Mouse (Mus musculus) embryonic facial prominence, embryonic 13.5 days (tissue): ENCODE results near the gene Prr13. TPM values are rescaled to one million over a fixed set of nuclear protein-coding genes. Genes with fewer than 3 reads are reported as not detected.

Experiments used
- ATAC-seq: fragments of 200-750 bp; cut with Nextera tagmentation; 2 replicates; pipeline ENCODE4 v1.8.0; 2017; ENCODE audit warnings: low read depth; ENCODE audit not compliant: insufficient number of reproducible peaks, insufficient read depth, low FRiP score, low TSS enrichment
- H3K27ac ChIP-seq: fragments of 300-500 bp; sonication (generic); 2 replicates; pipeline ENCODE4 v1.5.1; 2015; ENCODE audit warnings: moderate library complexity, mild to moderate bottlenecking, inconsistent platforms
- H3K27me3 ChIP-seq: fragments of 300-500 bp; sonication (generic); 2 replicates; pipeline ENCODE4 v1.6.1; 2015; ENCODE audit warnings: mild to moderate bottlenecking, inconsistent platforms
- H3K36me3 ChIP-seq: fragments of 300-500 bp; sonication (generic); 2 replicates; pipeline ENCODE4 v1.6.1; 2015; ENCODE audit warnings: mild to moderate bottlenecking, inconsistent platforms
- H3K4me1 ChIP-seq: fragments of 300-500 bp; sonication (generic); 2 replicates; pipeline ENCODE4 v1.6.1; 2015; ENCODE audit warnings: inconsistent platforms
- H3K4me2 ChIP-seq: fragments of 300-500 bp; sonication (generic); 2 replicates; pipeline ENCODE4 v1.6.1; 2015; ENCODE audit warnings: moderate library complexity, mild to moderate bottlenecking, inconsistent platforms
- H3K4me3 ChIP-seq: fragments of 300-500 bp; sonication (generic); 2 replicates; pipeline ENCODE4 v1.5.1; 2015; ENCODE audit warnings: mild to moderate bottlenecking, inconsistent platforms
- H3K9ac ChIP-seq: fragments of 300-500 bp; sonication (generic); 2 replicates; pipeline ENCODE4 v1.6.1; 2015; ENCODE audit warnings: mild to moderate bottlenecking, inconsistent platforms
- H3K9me3 ChIP-seq: fragments of 300-500 bp; sonication (generic); 2 replicates; pipeline ENCODE4 v1.6.1; 2016; ENCODE audit warnings: inconsistent platforms
- WGBS: fragments of 180-500 bp; shearing (Covaris S2); methylation state at CpG from one replicate; pipeline ENCODE4 v1.1.7; 2015; ENCODE audit warnings: mixed read lengths; 5-methylcytosine and 5-hydroxymethylcytosine counted together
- polyA plus RNA-seq: library from polyadenylated mRNA; unstranded; fragments of >200 nt; fragmentation: Nextera tagmentation; extraction: Ambion mirVana; gene quantifications from 2 replicates; pipeline ENCODE4 v1.2.1, GENCODE M21; 2015

The Prr13 gene
- polyA plus RNA-seq, 1 experiment from 2014 or later = 74.8 TPM

DNA sequence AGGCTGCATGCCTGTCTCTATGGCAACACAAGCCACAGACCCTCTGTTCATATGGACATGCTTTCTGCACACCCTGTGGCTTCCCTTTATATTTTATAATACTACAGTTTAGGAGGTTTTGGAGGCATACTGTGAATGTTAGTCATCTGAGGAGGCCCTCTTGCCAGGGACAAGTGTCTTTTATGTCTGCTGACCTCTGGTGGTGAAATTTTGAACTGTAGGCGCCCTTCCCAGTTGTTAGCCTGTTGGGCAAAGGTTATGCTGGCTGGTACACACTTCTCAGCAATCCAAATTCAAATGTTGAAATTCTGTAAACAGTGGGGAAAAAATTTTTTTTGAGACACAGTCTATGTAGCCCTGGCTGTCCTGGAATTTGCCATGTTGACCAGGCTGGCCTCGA, 16.3 kb upstream of the Prr13 start:
- H3K4me2 ChIP-seq = no peak overlapping the region
- H3K9me3 ChIP-seq = no peaks in the 10 kb centered on the region
- H3K27ac ChIP-seq = no peak overlapping the region
- WGBS = 50% methylated on average over 2 of the region's 2 CpGs
- no peaks in the 10 kb centered on the region for H3K27me3 ChIP-seq
- no peak overlapping the region for H3K4me3 ChIP-seq
- 0 out of 2 replicates have a peak, but pooled peaks cover 6% of the 10 kb centered on the region for H3K36me3 ChIP-seq
- 0 out of 2 replicates have a peak overlapping the region, but pooled peaks have one; percentile 11 for H3K9ac ChIP-seq
- peaks cover 7% of the 10 kb centered on the region; the same call in 1 of the 2 replicates for H3K4me1 ChIP-seq
- no peak for ATAC-seq

DNA sequence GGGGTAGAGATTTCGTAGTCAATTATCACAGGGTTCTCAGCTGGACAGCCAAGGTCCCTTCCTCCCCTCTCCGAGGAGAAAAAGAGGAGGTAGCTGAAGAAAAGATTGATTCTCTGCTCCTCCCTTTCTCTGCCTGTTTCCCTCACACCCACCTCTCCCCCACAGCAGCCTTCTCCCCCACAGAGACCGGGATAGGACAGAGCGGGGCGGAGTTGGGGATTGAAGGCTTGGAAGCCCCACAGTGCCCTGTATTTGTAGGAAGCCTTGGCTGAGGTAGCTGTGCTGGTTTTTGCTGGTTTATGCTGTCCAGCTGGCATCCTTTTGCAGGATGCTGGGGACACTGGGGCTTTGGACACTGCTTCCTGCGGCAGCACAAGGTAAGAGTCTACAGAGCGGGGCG, 13.7 kb upstream of the Prr13 start, which contains the start of gene Amhr2:
Amhr2 (plus strand) TSS at position 222 of the 400 bp plus-strand sequence.
- Histone ChIP-seq H3K4me3 (no peak within 1 kb of the TSS), H3K9me3 (no peaks in the 10 kb centered on the region), H3K27ac (no peak within 1 kb of the TSS), H3K9ac (no peak within 1 kb of the TSS), H3K4me1 (peaks cover 7% of the 10 kb centered on the region; the same call in 1 of the 2 replicates), H3K36me3 (no peaks in the 10 kb centered on the region), H3K4me2 (no peak within 1 kb of the TSS), H3K27me3 (no peaks in the 10 kb centered on the region)
- WGBS = 70% methylated on average over 8 of the region's 8 CpGs
- no peak for ATAC-seq

DNA sequence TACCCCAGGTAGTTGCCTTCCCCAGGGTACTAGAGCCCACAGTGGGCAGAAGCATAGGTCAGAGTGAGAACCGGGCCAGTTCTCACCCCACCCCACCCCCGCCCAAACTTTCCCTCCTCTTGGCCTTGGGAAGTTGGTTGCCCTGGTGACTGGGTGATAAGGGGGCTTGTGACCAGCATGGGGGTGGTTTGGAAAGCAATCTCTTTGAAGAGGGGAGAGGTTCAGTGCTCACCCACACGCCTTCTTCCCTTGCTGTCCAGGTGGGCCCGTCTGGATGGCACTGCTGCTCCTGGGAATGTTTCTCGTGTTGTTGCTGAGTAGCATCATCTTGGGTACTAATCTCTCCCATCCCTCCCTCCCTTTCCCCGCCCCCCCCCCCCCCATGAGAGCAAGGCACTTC, 12.4 kb upstream of the Prr13 start:
- Histone ChIP-seq H3K27me3 (no peaks in the 10 kb centered on the region), H3K27ac (no peak overlapping the region), H3K4me2 (no peak overlapping the region), H3K4me1 (peaks cover 7% of the 10 kb centered on the region; the same call in 1 of the 2 replicates), H3K36me3 (no peaks in the 10 kb centered on the region), H3K9me3 (no peaks in the 10 kb centered on the region), H3K4me3 (no peak overlapping the region), H3K9ac (no peak overlapping the region)
- ATAC-seq = no peak
- WGBS = 62% methylated on average over 5 of the region's 6 CpGs

DNA sequence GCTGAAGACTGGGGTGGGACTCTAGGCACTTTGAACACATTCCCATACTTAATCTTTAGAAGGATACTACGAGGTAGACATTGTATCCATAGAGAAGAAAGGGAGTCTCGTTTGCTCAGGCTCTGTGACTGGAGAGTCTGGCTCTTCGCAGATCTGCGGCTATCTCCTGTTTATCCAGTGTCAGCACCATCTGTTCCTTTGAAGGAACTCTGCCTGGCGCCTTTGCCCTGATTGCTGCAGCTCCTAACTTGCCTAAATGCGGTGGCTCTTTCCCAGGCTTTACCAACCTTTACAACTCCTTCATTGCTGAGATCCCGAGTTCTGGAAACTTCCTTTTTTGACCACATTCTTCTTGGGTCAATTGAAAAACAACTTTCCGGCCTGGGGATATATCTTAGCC, 9.5 kb upstream of the Prr13 start:
- Histone ChIP-seq H3K4me3 (no peak overlapping the region), H3K4me2 (no peak overlapping the region), H3K36me3 (no peaks in the 10 kb centered on the region), H3K9me3 (no peaks in the 10 kb centered on the region), H3K27me3 (no peaks in the 10 kb centered on the region), H3K4me1 (no peaks in the 10 kb centered on the region), H3K9ac (no peak overlapping the region), H3K27ac (no peak overlapping the region)
- no peak for ATAC-seq
- WGBS = 70% methylated on average over 8 of the region's 8 CpGs

DNA sequence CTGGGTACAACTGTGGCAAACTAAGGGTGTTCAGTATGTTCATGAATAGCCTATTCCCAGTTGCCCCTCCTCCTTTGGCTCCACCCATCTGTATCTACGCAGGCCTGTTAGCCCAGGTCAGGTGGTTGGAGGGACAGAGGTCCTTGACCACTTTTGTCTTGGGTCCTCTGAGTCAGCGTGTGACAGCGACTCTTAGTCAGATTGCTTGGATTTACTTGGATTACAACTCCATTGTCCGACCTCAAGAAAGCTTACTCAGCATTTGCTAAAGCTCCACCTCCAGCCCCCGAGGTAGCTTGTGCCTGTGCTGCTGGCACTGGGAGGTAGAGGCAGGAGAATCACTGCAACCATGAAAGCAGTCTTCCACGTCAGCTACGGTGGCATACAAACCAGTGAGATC, 7.9 kb upstream of the Prr13 start:
- no peak overlapping the region for H3K4me2 ChIP-seq
- H3K4me1 ChIP-seq = no peaks in the 10 kb centered on the region
- H3K27me3 ChIP-seq = no peaks in the 10 kb centered on the region
- H3K27ac ChIP-seq = no peak overlapping the region
- H3K9me3 ChIP-seq = no peaks in the 10 kb centered on the region
- no peak overlapping the region for H3K9ac ChIP-seq
- no peak overlapping the region for H3K4me3 ChIP-seq
- H3K36me3 ChIP-seq = no peaks in the 10 kb centered on the region
- 33% methylated on average over 7 of the region's 7 CpGs for WGBS
- ATAC-seq = no peak

DNA sequence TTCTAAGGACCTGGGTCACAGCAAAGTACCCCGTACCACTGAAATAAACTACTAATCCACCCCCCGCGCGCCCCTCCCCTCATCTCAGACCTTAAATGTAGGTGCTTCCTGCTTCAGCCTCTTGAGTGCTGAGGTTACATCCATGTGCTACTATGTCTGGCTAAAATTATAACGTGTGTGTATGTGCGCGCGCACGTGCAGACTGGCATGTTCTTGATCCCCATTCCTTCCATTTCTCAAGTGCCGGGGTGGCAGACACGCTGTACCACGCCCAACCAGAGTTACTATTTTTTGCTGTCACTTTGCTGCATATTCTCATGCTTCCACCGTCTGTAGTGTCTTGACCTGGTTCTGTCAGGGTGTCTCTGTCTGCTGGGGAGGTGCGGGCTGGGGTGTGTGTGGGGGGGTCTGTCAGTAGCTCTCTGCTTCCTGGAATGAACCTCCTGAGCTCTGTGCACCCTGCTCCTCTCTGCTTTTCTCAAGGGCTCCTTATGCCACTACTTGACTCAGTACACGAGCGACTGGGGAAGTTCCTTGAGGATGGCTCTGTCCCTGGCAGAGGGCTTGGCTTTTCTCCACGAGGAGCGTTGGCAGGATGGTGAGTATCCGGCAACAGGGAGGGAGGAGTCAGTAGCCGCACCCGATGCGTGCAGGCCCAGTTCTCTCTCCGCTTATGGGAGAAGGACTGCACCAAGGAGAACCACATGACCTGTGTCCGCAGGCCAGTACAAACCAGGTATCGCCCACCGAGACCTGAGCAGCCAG, 7.0 kb upstream of the Prr13 start:
- no peaks in the 10 kb centered on the region for H3K9me3 ChIP-seq
- H3K36me3 ChIP-seq = no peaks in the 10 kb centered on the region
- no peak for ATAC-seq
- WGBS = 81% methylated on average over 26 of the region's 26 CpGs
- no peak overlapping the region for H3K9ac ChIP-seq
- H3K4me1 ChIP-seq = no peaks in the 10 kb centered on the region
- H3K27me3 ChIP-seq = no peaks in the 10 kb centered on the region
- H3K4me3 ChIP-seq = no peak overlapping the region
- no peak overlapping the region for H3K27ac ChIP-seq
- H3K4me2 ChIP-seq = no peak overlapping the region

DNA sequence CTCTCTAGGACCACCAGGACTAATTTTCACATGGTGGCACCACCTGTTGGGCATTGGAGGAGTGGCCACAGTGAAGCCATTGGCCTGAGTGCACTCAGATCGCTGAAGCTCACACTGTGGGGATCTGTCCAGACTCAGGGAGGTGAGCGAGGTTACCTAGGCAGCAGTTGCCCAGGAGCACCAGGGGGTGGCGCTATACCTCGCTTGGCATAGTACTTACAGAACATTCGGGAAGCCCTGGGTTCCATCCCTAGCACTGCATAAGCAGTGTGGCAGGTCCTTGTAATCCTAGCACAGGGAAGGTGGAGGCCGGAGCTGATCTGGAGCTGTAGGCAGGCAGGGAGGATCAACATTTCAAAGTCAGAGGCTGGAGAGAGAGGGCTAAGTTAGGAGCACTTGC, 2.8 kb upstream of the Prr13 start:
- no peak overlapping the region for H3K27ac ChIP-seq
- peaks cover 9% of the 10 kb centered on the region for H3K4me1 ChIP-seq
- no peak overlapping the region for H3K4me3 ChIP-seq
- 30% methylated on average over 6 of the region's 6 CpGs for WGBS
- no peaks in the 10 kb centered on the region for H3K9me3 ChIP-seq
- H3K27me3 ChIP-seq = no peaks in the 10 kb centered on the region
- ATAC-seq = no peak
- no peak overlapping the region for H3K4me2 ChIP-seq
- H3K36me3 ChIP-seq = no peaks in the 10 kb centered on the region
- H3K9ac ChIP-seq = no peak overlapping the region

DNA sequence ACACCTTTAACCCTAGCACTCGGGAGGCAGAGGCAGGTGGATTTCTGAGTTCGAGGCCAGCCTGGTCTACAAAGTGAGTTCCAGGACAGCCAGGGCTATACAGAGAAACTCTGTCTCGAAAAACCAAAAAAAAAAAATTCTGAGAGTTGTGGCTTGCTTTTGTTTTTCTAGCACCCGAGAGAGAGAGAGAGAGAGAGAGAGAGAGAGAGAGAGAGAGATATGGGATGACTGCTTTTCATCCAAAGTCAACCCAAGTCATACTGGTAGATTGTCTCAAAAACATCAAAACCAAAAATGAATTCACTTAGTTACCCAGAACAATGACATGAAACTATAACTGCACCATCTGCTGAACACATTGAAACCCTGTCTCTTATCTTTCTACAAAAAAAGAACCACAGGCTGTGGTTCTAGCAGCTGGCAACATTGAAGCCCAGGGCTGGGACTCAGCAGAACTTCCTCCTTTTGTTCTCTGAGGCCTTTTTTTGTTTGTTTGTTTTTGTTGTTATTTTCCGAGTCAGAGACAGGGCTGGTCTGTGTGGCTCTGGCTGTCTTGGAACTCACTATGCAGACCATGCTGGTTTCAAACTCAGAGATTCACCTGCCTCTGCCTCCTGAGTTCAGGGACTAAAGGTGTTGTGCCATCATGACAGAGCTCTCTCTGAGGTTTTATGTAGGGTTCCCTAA, 635 bp upstream of the Prr13 start:
- no peaks in the 10 kb centered on the region for H3K27me3 ChIP-seq
- no peaks in the 10 kb centered on the region for H3K9me3 ChIP-seq
- H3K36me3 ChIP-seq = peaks cover 10% of the 10 kb centered on the region
- peak overlapping the region; percentile 49 for H3K4me3 ChIP-seq
- peak overlapping the region; percentile 65 for H3K4me2 ChIP-seq
- H3K27ac ChIP-seq = no peak overlapping the region
- peaks cover 9% of the 10 kb centered on the region for H3K4me1 ChIP-seq
- H3K9ac ChIP-seq = no peak overlapping the region
- no peak for ATAC-seq
- WGBS = 75% methylated on average over 5 of the region's 5 CpGs

DNA sequence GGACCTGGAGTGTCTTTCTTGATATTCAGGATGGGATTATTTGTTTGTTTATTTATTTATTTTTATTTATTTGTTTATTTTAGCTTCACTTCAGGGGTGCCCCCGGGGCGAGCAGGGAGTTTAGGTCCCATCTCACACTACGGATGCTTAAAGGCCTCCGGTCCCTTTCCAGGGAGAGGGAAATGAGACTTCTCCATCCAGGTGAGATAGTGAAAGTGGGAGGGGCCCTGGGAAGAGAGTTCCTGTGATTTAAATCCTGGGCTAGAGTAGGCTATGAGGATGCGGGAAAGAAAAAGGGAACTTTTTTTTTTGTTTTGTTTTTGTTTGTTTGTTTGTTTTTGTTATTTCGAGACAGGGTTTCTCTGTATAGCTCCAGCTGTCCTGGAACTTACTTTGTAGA, 553 bp downstream of the Prr13 start:
- H3K36me3 ChIP-seq = peaks cover 15% of the 10 kb centered on the region
- ATAC-seq = no peak
- peak overlapping the region; percentile 65 for H3K4me2 ChIP-seq
- no peaks in the 10 kb centered on the region for H3K27me3 ChIP-seq
- peak overlapping the region; percentile 49 for H3K4me3 ChIP-seq
- H3K9ac ChIP-seq = peak overlapping the region; percentile 63
- H3K4me1 ChIP-seq = peaks cover 9% of the 10 kb centered on the region
- 28% methylated on average over 6 of the region's 6 CpGs for WGBS
- no peaks in the 10 kb centered on the region for H3K9me3 ChIP-seq
- no peak overlapping the region for H3K27ac ChIP-seq

DNA sequence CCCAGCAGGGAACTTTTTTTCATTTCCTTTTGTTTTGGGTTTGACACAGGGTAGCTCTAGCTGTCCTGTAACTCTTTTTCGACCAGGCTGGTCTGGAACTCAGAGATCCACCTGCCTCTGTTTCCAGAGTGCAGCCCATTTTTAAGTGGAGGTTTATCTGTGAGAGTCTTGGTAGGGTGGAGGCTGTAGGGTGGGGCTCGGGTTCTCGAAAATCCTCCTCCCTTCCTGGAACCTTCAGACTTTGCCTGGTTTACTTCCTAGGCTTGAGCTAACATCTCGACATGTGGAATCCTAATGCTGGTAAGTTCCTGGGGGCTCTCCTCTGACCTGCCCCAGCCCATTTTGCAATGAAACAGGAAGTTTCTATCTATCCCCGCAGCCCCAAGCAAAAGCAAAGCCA, 1.0 kb downstream of the Prr13 start:
- H3K27ac ChIP-seq = no peak overlapping the region
- no peaks in the 10 kb centered on the region for H3K27me3 ChIP-seq
- no peaks in the 10 kb centered on the region for H3K9me3 ChIP-seq
- peak overlapping the region; percentile 63 for H3K9ac ChIP-seq
- peaks cover 15% of the 10 kb centered on the region for H3K36me3 ChIP-seq
- no peak for ATAC-seq
- WGBS = 58% methylated on average over 5 of the region's 5 CpGs
- peak overlapping the region; percentile 49; the same call in 1 of the 2 replicates for H3K4me3 ChIP-seq
- peak overlapping the region; percentile 65 for H3K4me2 ChIP-seq
- peaks cover 9% of the 10 kb centered on the region for H3K4me1 ChIP-seq

DNA sequence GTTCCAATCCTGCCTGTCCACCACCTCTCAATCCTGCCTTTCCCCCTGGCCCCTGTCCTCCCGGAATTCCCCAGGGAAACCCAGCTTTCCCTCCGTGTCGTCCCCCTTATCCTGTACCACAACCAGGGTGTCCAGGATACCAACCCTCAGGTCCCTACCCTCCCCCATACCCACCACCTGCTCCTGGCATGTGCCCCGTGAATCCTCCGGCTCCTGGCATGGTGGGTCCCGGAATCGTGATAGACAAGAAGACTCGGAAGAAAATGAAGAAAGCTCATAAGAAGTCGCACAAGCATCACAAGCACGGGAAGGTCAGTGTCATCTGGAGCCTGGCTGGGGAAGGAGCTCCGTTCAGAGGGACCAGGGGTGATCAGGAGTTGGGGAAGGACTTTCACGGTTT, 1.6 kb downstream of the Prr13 start:
- WGBS = 78% methylated on average over 12 of the region's 12 CpGs
- H3K4me1 ChIP-seq = peaks cover 9% of the 10 kb centered on the region
- no peak overlapping the region for H3K4me3 ChIP-seq
- no peaks in the 10 kb centered on the region for H3K27me3 ChIP-seq
- H3K27ac ChIP-seq = no peak overlapping the region
- H3K4me2 ChIP-seq = peak overlapping the region; percentile 65; the same call in 1 of the 2 replicates
- peaks cover 15% of the 10 kb centered on the region for H3K36me3 ChIP-seq
- H3K9ac ChIP-seq = peak overlapping the region; percentile 44; the same call in 1 of the 2 replicates
- H3K9me3 ChIP-seq = no peaks in the 10 kb centered on the region
- no peak for ATAC-seq

DNA sequence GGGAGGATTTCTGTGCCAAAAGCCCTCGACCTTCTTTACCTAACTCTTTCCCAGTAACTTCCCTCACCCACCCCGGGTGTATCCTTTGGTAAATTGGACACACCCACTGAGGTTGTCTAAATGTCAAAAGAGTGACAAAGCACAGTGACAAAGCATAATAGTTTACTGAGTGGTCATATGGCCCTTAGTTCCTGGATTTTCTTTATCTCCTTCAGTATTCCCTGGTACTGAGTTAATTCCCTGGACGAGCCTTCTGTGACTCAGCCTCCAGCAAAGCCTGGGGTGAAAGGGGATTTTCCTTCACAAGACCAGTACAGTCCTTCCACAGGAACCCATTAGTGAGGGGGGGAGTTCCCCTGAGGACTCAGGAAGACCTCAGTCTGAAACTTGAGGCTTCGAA, 2.1 kb downstream of the Prr13 start:
- 68% methylated on average over 4 of the region's 4 CpGs for WGBS
- Histone ChIP-seq H3K4me2 (no peak overlapping the region), H3K27me3 (no peaks in the 10 kb centered on the region), H3K4me1 (peaks cover 9% of the 10 kb centered on the region), H3K36me3 (peaks cover 15% of the 10 kb centered on the region), H3K4me3 (no peak overlapping the region), H3K27ac (no peak overlapping the region), H3K9ac (peak overlapping the region; percentile 44; the same call in 1 of the 2 replicates), H3K9me3 (no peaks in the 10 kb centered on the region)
- ATAC-seq = no peak
